Mouse (Mus musculus): ENCODE measurements around the gene Amn. TPM values are rescaled to one million over a fixed set of nuclear protein-coding genes. Genes with fewer than 3 reads are reported as not detected.

The Amn gene
- polyA plus RNA-seq (2011; ENCODE audit: insufficient read depth, insufficient read length, low replicate concordance, missing spikeins) = not detected in 2 replicates

DNA sequence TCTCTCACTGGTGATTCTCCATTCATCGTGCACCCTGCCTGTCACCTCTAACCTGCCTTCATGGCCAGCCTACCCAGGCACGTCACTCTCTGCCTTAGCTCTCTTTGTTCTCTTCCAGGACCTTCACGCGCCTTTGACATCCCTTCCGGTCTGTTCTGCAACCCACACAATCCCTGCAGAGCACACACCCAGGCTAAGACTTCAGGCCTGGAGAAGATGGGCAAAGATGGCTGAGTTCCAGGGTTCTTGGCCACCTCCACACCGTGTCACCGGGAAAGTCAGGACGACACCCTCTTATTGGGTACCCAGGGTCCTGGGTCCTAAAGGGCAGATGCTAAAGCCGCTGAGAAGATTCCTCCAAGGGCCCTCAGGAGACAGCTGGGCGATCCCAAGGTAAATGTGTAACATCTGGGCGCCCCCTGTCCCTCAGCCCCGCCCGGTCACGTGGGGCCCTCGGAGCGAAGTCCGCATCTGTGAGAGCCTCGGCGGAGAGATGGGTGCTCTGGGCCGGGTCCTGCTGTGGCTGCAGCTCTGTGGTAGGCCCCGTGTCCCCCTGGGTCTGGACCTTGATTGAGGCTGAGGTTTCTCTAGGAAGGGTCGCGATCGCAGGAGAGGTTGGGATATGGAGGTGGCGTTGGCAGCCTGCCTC, at the start of gene Amn:
Gene Amn, plus strand, starts transcription at position 467 of the 649 bp plus-strand sequence.
- WGBS = 36% methylated on average over 25 of the region's 25 CpGs
- H3K4me1 ChIP-seq (ENCODE audit: control insufficient read depth, insufficient read depth, low read length) = no peaks in the 10 kb centered on the region
- no peak for TF ChIP-seq CTCF (IDR thresholded peaks at IDR 0.05; ENCODE audit: control insufficient read depth, insufficient read depth, low read length)
- no peak for TF ChIP-seq POLR2A (IDR thresholded peaks at IDR 0.05; ENCODE audit: borderline replicate concordance, control insufficient read depth, low read depth, low read length)

DNA sequence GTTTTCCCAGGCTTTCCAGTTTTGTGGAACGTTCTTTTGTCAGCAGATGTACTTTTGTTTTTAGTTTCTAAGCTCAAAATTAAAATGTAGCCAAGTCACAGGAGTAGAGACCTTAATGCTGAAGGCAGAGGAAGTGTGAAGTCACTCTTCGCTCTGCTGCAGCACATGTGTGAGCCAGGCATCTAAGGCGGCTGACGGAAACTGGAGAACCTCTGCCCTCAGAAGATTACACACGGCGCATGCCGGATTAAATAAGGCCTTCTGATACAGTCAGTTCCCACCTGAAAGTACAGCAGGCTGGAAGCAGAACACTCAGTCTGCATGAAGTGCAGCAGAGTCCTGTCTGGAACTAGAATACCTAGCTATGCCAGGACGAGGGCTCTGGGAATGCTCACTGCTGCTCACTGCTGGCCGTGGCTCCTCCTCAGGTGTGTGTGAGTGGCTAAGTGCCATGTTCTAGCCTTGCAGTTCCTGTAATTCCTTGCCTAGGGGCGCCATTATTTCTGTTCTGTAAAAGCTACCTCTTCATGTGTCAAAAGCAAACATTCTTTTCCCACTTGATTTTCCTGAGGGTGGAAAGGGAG, 45.6 kb upstream of the Amn start:
- no peak overlapping the region for H3K27ac ChIP-seq (ENCODE audit: control insufficient read depth, insufficient read depth, low read depth, low read length, poor library complexity)
- WGBS = 51% methylated on average over 10 of the region's 10 CpGs
- H3K4me1 ChIP-seq (ENCODE audit: control insufficient read depth, insufficient read depth, low read length) = peaks cover 4% of the 10 kb centered on the region; the same call in 1 of the 2 replicates
- TF ChIP-seq POLR2A (IDR thresholded peaks at IDR 0.05; ENCODE audit: borderline replicate concordance, control insufficient read depth, low read depth, low read length) (no peak), CTCF (IDR thresholded peaks at IDR 0.05; ENCODE audit: control insufficient read depth, insufficient read depth, low read length) (no peak)
- no peak overlapping the region for H3K4me3 ChIP-seq (replicated peaks; ENCODE audit: control insufficient read depth, low read depth, low read length)

More for the DNA sequence above, at the start of gene Amn:
- Histone ChIP-seq H3K27ac (ENCODE audit: control insufficient read depth, insufficient read depth, low read depth, low read length, poor library complexity) (no peak within 1 kb of the TSS), H3K4me3 (replicated peaks; ENCODE audit: control insufficient read depth, low read depth, low read length) (no peak within 1 kb of the TSS)

DNA sequence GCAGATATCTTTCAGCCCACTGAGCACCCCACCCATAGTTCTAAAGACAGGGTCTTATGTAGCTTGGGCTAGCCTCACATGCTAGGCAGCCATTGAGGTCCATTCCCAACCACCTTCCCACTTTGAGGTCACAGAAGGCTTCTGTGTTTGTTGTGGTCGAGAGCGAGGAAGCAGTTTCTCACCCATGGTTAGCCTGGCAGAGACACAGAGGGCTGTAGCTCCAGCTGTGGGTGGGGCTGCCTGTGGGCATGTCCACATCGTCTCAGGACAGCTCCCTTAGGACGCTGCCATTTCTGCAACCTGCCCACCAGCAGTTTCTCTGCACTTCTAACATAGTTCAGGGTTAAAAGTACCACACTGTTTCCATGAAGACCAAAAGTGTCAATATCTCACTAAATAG, 43.5 kb upstream of the Amn start:
- Histone ChIP-seq H3K4me3 (replicated peaks; ENCODE audit: control insufficient read depth, low read depth, low read length) (no peak overlapping the region), H3K4me1 (ENCODE audit: control insufficient read depth, insufficient read depth, low read length) (peaks cover 4% of the 10 kb centered on the region; the same call in 1 of the 2 replicates), H3K27ac (ENCODE audit: control insufficient read depth, insufficient read depth, low read depth, low read length, poor library complexity) (no peak overlapping the region)
- no peak for TF ChIP-seq CTCF (IDR thresholded peaks at IDR 0.05; ENCODE audit: control insufficient read depth, insufficient read depth, low read length)
- TF ChIP-seq POLR2A (IDR thresholded peaks at IDR 0.05; ENCODE audit: borderline replicate concordance, control insufficient read depth, low read depth, low read length) = no peak
- 11% methylated on average over 4 of the region's 4 CpGs for WGBS

DNA sequence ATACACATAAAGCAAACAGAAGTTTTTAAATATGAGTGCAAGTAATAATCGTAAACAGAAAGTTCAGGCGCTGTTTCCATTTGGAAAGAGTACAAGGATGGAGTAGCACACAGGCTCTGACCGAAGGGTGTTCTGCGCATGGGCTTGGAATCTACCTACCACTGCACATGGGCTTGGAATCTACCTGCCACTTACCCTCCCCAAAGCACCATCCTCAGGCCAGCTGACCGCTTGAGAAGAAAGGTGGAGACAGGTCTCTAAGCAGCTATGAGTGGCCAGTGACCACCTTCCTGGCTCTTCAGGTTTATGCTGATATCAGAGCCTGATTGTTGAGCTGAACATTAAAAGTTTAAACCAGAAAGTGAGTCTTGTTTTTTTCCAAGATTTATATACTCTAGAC, 42.4 kb upstream of the Amn start:
- no peak overlapping the region for H3K4me3 ChIP-seq (replicated peaks; ENCODE audit: control insufficient read depth, low read depth, low read length)
- 92% methylated on average over 5 of the region's 5 CpGs for WGBS
- peaks cover 4% of the 10 kb centered on the region; the same call in 1 of the 2 replicates for H3K4me1 ChIP-seq (ENCODE audit: control insufficient read depth, insufficient read depth, low read length)
- H3K27ac ChIP-seq (ENCODE audit: control insufficient read depth, insufficient read depth, low read depth, low read length, poor library complexity) = no peak overlapping the region
- TF ChIP-seq POLR2A (IDR thresholded peaks at IDR 0.05; ENCODE audit: borderline replicate concordance, control insufficient read depth, low read depth, low read length) (no peak), CTCF (IDR thresholded peaks at IDR 0.05; ENCODE audit: control insufficient read depth, insufficient read depth, low read length) (no peak)

DNA sequence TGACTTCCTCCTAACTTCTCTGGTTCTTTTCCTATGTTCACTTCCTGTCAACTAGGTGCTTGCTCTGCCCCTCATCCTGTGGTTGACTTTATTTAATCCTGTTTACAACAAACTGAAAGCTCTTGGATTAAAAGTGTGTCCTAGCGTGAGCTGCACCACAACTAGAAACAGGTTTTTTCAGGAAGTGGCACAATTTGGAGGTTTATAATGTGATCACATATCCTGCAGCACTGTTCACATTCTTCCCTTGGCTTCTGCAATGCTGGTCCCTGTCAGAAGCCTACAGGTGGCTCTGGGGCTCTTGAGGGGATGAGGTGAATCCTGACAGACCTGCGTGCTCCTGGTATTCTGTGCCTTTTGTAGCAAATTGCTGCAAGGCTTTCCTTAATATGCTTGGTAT, 40.1 kb upstream of the Amn start:
- no peak overlapping the region; the same call in 1 of the 2 replicates for H3K27ac ChIP-seq (ENCODE audit: control insufficient read depth, insufficient read depth, low read depth, low read length, poor library complexity)
- peaks cover 4% of the 10 kb centered on the region; the same call in 1 of the 2 replicates for H3K4me1 ChIP-seq (ENCODE audit: control insufficient read depth, insufficient read depth, low read length)
- TF ChIP-seq POLR2A (IDR thresholded peaks at IDR 0.05; ENCODE audit: borderline replicate concordance, control insufficient read depth, low read depth, low read length) (no peak), CTCF (IDR thresholded peaks at IDR 0.05; ENCODE audit: control insufficient read depth, insufficient read depth, low read length) (no peak)
- no peak overlapping the region for H3K4me3 ChIP-seq (replicated peaks; ENCODE audit: control insufficient read depth, low read depth, low read length)
- WGBS = 43% methylated on average over 2 of the region's 2 CpGs

DNA sequence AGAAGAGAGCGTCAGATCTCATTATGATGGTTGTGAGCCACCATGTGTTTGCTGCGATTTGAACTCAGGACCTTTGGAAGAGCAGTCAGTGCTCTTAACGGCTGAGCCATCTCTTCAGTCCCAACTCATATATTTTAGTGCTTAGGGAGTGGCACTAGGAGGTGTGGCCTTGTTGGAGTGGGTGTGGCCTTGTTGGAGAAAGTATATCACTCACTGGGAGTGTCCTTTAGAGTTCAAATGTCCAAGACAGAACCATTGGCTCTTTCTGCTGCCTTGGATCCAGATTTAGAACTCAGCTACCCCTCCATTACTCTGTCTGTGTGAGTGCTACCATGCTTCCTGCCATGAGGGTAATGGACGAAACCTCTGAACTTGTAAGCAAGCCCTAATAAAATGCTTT, 37.1 kb upstream of the Amn start:
- no peaks in the 10 kb centered on the region; the same call in 1 of the 2 replicates for H3K4me1 ChIP-seq (ENCODE audit: control insufficient read depth, insufficient read depth, low read length)
- TF ChIP-seq CTCF (IDR thresholded peaks at IDR 0.05; ENCODE audit: control insufficient read depth, insufficient read depth, low read length) (no peak), POLR2A (IDR thresholded peaks at IDR 0.05; ENCODE audit: borderline replicate concordance, control insufficient read depth, low read depth, low read length) (no peak)
- 82% methylated on average over 4 of the region's 4 CpGs for WGBS
- no peak overlapping the region for H3K27ac ChIP-seq (ENCODE audit: control insufficient read depth, insufficient read depth, low read depth, low read length, poor library complexity)
- H3K4me3 ChIP-seq (replicated peaks; ENCODE audit: control insufficient read depth, low read depth, low read length) = no peak overlapping the region

DNA sequence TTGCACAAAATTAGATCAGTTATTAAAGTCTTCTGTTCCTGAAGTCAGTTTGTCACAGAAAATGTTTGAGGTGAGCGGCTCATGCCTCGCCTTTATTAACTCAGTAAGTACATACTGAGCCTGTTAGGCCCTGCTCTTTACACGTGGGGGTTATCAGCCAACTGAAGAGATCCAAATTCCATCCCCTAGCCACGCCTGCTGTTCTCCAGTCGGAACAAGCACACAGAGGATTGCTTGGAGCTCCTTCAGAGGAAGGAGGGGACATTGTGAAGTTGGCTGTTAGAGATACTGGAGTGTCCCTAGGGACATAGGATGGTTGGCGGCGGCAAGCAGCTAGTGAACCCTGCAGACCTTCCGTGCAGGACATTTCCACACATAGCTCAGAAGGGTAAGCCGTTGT, 36.5 kb upstream of the Amn start:
- 74% methylated on average over 9 of the region's 9 CpGs for WGBS
- Histone ChIP-seq H3K4me1 (ENCODE audit: control insufficient read depth, insufficient read depth, low read length) (no peaks in the 10 kb centered on the region; the same call in 1 of the 2 replicates), H3K27ac (ENCODE audit: control insufficient read depth, insufficient read depth, low read depth, low read length, poor library complexity) (no peak overlapping the region; the same call in 1 of the 2 replicates), H3K4me3 (replicated peaks; ENCODE audit: control insufficient read depth, low read depth, low read length) (no peak overlapping the region)
- TF ChIP-seq POLR2A (IDR thresholded peaks at IDR 0.05; ENCODE audit: borderline replicate concordance, control insufficient read depth, low read depth, low read length) (no peak), CTCF (IDR thresholded peaks at IDR 0.05; ENCODE audit: control insufficient read depth, insufficient read depth, low read length) (no peak)

DNA sequence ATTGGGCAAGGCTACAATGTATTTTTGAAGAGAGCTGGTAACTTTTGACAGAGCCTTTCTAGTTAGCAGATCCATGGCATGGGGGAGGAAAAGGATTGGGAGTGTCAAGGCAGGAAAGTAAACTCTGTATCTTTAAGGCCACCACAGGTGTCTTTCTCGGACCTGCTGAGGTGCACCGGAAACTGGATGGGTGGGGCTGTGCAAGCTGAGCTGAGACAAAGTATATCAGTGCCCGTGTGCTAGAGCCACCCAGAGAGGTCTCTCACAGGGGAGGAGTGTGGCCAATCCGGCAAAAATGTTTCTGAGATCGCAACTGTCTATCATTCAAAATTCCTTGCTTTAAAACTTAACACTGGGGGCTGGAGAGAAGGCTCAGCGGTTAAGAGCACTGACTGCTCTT, 35.3 kb upstream of the Amn start:
- H3K27ac ChIP-seq (ENCODE audit: control insufficient read depth, insufficient read depth, low read depth, low read length, poor library complexity) = no peak overlapping the region
- H3K4me3 ChIP-seq (replicated peaks; ENCODE audit: control insufficient read depth, low read depth, low read length) = no peak overlapping the region
- TF ChIP-seq POLR2A (IDR thresholded peaks at IDR 0.05; ENCODE audit: borderline replicate concordance, control insufficient read depth, low read depth, low read length) = no peak
- no peak for TF ChIP-seq CTCF (IDR thresholded peaks at IDR 0.05; ENCODE audit: control insufficient read depth, insufficient read depth, low read length)
- H3K4me1 ChIP-seq (ENCODE audit: control insufficient read depth, insufficient read depth, low read length) = no peaks in the 10 kb centered on the region
- 90% methylated on average over 6 of the region's 6 CpGs for WGBS

Measured in bone marrow, adult 2 months (tissue).